Mouse (Mus musculus) liver, embryonic 15.5 days (tissue): Measurements from ENCODE around the gene Synpr. TPM values are rescaled to one million over a fixed set of nuclear protein-coding genes. Genes with fewer than 3 reads are reported as not detected.

ENCODE experiments used
- ATAC-seq: fragments of 200-750 bp; cut with Nextera tagmentation; 2 replicates; pipeline ENCODE4 v1.8.0; 2017; ENCODE audit warnings: moderate number of reproducible peaks, mild to moderate bottlenecking, moderate library complexity; ENCODE audit not compliant: insufficient read depth
- H3K27ac ChIP-seq: fragments of 300-500 bp; sonication (generic); replicated peaks from 2 replicates; pipeline ENCODE4 v1.5.1; 2015; ENCODE audit warnings: mild to moderate bottlenecking, inconsistent platforms
- H3K27me3 ChIP-seq: fragments of 300-500 bp; sonication (generic); 2 replicates; pipeline ENCODE4 v1.6.1; 2015; ENCODE audit warnings: mild to moderate bottlenecking, inconsistent platforms
- H3K36me3 ChIP-seq: fragments of 300-500 bp; sonication (generic); replicated peaks from 2 replicates; pipeline ENCODE4 v1.6.1; 2015; ENCODE audit warnings: moderate library complexity, mild to moderate bottlenecking, inconsistent platforms
- H3K4me1 ChIP-seq: fragments of 300-500 bp; sonication (generic); replicated peaks from 2 replicates; pipeline ENCODE4 v1.6.1; 2015; ENCODE audit warnings: inconsistent platforms
- H3K4me2 ChIP-seq: fragments of 300-500 bp; sonication (generic); 2 replicates; pipeline ENCODE4 v1.6.1; 2015; ENCODE audit warnings: moderate library complexity, mild to moderate bottlenecking, inconsistent platforms
- H3K4me3 ChIP-seq: fragments of 300-500 bp; sonication (generic); replicated peaks from 2 replicates; pipeline ENCODE4 v1.5.1; 2015; ENCODE audit warnings: mild to moderate bottlenecking, inconsistent platforms
- H3K9ac ChIP-seq: fragments of 300-500 bp; sonication (generic); 2 replicates; pipeline ENCODE4 v1.6.1; 2015; ENCODE audit warnings: moderate library complexity, mild to moderate bottlenecking, inconsistent platforms
- H3K9me3 ChIP-seq: fragments of 300-500 bp; sonication (generic); replicated peaks from 2 replicates; pipeline ENCODE4 v1.6.1; 2016; ENCODE audit warnings: inconsistent platforms
- WGBS: fragments of 180-500 bp; shearing (Covaris S2); methylation state at CpG from one replicate; pipeline ENCODE4 v1.1.7; 2015; ENCODE audit warnings: mixed read lengths; ENCODE audit not compliant: insufficient replicate concordance; 5-methylcytosine and 5-hydroxymethylcytosine counted together
- polyA plus RNA-seq: library from polyadenylated mRNA; unstranded; fragments of >200 nt; fragmentation: Nextera tagmentation; extraction: Ambion mirVana; gene quantifications from 2 replicates; pipeline ENCODE4 v1.2.1, GENCODE M21; 2015

Gene Synpr
- polyA plus RNA-seq, 1 experiment from 2014 or later = 0.05 TPM

DNA sequence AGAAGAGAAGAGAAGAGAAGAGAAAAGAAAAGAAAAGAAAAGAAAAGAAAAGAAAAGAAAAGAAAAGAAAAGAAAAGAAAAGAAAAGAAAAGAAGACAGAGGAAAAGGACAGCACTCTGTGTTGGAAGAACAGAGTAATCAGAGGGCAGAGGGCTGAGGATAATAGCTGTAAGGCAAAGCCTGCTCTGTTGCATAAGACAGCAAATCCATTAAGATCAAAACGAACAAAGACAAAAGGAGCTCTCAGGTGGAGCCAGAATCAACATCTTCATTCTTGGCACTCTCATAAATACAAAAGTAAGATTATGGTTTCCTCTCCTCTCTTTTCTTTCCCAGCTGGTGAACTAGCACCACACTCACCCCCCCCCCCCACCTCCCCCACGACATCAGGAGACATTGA lies 160.3 kb downstream of the Synpr start:
- Histone ChIP-seq H3K4me1 (no peaks in the 10 kb centered on the region), H3K9me3 (no peaks in the 10 kb centered on the region)
- 17% methylated on average over 2 of the region's 2 CpGs for WGBS

GRCm38 (mm10) chr14:13453461-13454204 lies 169.1 kb downstream of the Synpr start:
- no peaks in the 10 kb centered on the region for H3K36me3 ChIP-seq
- no peak overlapping the region for H3K27ac ChIP-seq
- WGBS = 35% methylated on average over 3 of the region's 3 CpGs
- no peak overlapping the region for H3K4me2 ChIP-seq
- no peaks in the 10 kb centered on the region for H3K27me3 ChIP-seq
- H3K4me3 ChIP-seq = no peak overlapping the region
- no peak overlapping the region for H3K9ac ChIP-seq
- no peaks in the 10 kb centered on the region for H3K4me1 ChIP-seq
- no peaks in the 10 kb centered on the region for H3K9me3 ChIP-seq
- no peak for ATAC-seq

More for the DNA sequence above, 160.3 kb downstream of the Synpr start:
- ATAC-seq = no peak
- Histone ChIP-seq H3K4me3 (no peak overlapping the region), H3K9ac (no peak overlapping the region), H3K27ac (no peak overlapping the region), H3K4me2 (no peak overlapping the region), H3K27me3 (no peaks in the 10 kb centered on the region), H3K36me3 (no peaks in the 10 kb centered on the region)

DNA sequence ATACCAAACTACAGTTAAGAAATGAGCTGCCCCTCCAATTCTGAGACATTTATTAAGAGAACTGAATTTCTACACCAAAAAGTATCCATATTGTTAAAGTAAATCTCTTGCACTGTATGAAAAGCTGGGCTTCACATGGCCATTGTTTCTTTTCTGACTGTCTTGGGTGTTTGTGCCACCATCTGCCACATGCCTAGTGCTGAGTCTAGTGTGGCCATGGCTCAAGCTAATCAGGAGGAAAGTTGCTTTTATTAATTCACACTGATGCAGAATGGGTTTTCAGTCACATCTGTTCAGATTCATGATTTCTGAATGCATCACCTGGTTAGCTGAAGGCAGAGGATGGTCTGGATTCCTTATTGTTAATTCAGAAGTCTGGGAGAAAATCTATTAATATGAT lies 170.4 kb downstream of the Synpr start:
- Histone ChIP-seq H3K36me3 (no peaks in the 10 kb centered on the region), H3K4me1 (no peaks in the 10 kb centered on the region), H3K4me3 (no peak overlapping the region), H3K9me3 (no peaks in the 10 kb centered on the region), H3K4me2 (no peak overlapping the region), H3K27ac (no peak overlapping the region), H3K9ac (no peak overlapping the region), H3K27me3 (no peaks in the 10 kb centered on the region)
- no peak for ATAC-seq

DNA sequence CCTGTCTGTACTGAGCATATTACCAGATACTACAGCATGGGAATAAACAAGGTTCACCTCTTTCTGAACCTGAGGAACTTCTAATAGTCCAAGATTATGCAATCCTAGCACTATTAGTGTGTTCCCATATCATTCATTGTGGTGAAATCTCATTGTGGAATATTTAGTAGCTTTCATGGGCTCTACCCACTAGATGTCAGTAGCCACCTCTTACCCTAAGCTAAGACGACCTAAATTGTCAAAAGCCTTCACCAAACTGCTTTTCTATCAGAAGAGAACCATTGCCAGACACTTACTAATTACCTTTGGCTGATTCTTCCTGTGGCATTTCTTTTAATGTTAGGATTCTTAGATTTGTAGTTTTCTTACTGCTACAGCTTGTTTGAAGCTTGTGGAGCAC lies 174.8 kb downstream of the Synpr start:
- Histone ChIP-seq H3K9me3 (no peaks in the 10 kb centered on the region), H3K27me3 (no peaks in the 10 kb centered on the region), H3K27ac (no peak overlapping the region), H3K4me1 (no peaks in the 10 kb centered on the region), H3K4me3 (no peak overlapping the region), H3K9ac (no peak overlapping the region), H3K36me3 (no peaks in the 10 kb centered on the region), H3K4me2 (no peak overlapping the region)
- no peak for ATAC-seq
- whole genome bisulfite sequencing = 12% methylated on average over 1 of the region's 1 CpGs

DNA sequence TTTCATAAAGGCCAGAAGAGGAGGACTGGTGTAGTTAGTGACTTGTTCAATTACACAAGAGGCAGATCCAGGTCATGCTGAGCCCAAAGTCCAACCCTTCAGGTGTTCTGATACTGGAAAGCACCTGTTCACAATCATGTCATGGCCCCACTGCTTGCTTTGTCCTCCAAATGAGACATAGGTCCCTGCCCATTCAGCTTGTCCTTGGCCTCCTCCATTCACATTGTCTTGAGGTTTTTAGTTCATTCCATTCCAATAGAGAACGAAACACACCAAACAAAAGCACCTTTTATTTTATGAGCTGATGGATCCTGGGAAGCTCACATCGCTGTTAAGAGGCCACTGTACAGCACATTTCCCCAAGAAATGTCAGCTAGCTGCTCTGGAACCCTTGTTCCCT lies 184.6 kb downstream of the Synpr start:
- Histone ChIP-seq H3K27ac (no peak overlapping the region), H3K4me3 (no peak overlapping the region), H3K4me2 (no peak overlapping the region), H3K27me3 (no peaks in the 10 kb centered on the region), H3K4me1 (no peaks in the 10 kb centered on the region), H3K9ac (no peak overlapping the region), H3K36me3 (no peaks in the 10 kb centered on the region), H3K9me3 (no peaks in the 10 kb centered on the region)
- 49% methylated on average over 2 of the region's 2 CpGs for WGBS
- no peak for ATAC-seq

DNA sequence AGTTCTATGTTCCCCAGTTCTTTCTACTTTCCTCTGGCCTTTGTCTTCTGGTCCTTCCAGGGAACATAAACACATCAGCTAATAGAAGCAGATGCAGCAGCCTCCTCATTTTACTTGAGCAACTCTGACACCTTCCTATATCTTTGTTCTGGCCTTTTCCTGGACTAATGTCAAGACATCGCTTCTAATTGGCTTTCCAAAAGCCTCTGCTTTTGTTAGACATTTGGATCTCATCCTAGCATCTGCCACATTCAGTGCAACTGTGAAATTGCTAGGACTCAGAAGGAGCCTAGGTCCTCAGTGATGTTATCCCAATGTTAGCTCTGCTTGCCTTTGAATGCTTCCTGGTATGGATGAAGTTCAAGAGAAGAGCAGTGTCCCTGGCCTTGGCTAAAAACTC lies 193.2 kb downstream of the Synpr start:
- Histone ChIP-seq H3K9ac (no peak overlapping the region), H3K4me2 (no peak overlapping the region), H3K27ac (no peak overlapping the region), H3K27me3 (no peaks in the 10 kb centered on the region), H3K4me1 (no peaks in the 10 kb centered on the region), H3K9me3 (no peaks in the 10 kb centered on the region), H3K4me3 (no peak overlapping the region), H3K36me3 (no peaks in the 10 kb centered on the region)
- WGBS = 46% methylated on average over 1 of the region's 1 CpGs
- ATAC-seq = no peak

GRCm38 (mm10) chr14:13505355-13505754 lies 220.8 kb downstream of the Synpr start:
- Histone ChIP-seq H3K9me3 (no peaks in the 10 kb centered on the region), H3K4me3 (no peak overlapping the region), H3K27ac (no peak overlapping the region), H3K27me3 (no peaks in the 10 kb centered on the region), H3K4me2 (no peak overlapping the region), H3K9ac (no peak overlapping the region), H3K4me1 (no peaks in the 10 kb centered on the region), H3K36me3 (no peaks in the 10 kb centered on the region)
- 44% methylated on average over 5 of the region's 5 CpGs for WGBS
- ATAC-seq = no peak

GRCm38 (mm10) chr14:13518608-13519139 lies 234.1 kb downstream of the Synpr start:
- WGBS = 58% methylated on average over 5 of the region's 5 CpGs
- Histone ChIP-seq H3K27me3 (no peaks in the 10 kb centered on the region), H3K27ac (no peak overlapping the region), H3K9me3 (no peaks in the 10 kb centered on the region), H3K4me2 (no peak overlapping the region), H3K36me3 (no peaks in the 10 kb centered on the region), H3K4me1 (no peaks in the 10 kb centered on the region), H3K4me3 (no peak overlapping the region), H3K9ac (no peak overlapping the region)
- ATAC-seq = no peak

DNA sequence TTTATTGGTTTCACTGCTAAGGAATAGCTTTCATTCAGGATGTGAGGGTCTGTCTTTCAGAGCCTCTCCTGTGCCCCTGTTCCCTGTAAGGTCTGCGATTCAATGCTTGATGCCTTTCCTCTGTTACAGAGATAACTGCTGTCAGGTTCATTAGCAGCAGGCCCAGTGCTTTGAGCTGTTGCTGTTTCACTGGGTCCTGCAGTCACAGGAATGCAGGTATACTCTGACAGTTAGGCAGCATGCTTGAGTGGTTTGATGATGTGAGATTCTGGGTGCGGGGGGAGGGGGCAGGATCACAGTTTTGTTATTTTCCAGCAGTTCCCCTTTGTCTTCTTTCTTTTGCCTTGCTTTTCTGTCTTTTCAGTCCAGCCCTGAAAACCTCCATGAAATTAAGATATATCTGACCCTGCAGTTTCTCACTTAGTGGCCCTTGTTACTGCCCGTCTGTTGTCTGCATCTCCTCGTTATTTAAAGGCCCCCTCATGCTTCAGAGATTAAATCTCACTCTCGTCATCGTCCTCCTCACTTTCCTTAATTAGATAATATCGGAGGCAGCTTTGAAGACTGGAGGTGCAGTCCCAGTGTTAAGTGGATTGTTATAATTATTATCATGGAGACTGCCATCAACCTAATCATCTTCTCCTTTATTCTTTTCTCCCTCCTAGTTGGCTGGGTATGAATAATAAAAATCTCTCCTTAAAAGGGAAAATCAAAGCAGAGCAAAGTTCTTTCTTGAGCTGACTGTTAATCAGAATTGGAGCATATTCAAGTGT lies 234.8 kb downstream of the Synpr start:
- Histone ChIP-seq H3K27ac (no peak overlapping the region), H3K9me3 (no peaks in the 10 kb centered on the region), H3K4me2 (no peak overlapping the region), H3K4me3 (no peak overlapping the region), H3K36me3 (no peaks in the 10 kb centered on the region), H3K27me3 (no peaks in the 10 kb centered on the region), H3K9ac (no peak overlapping the region), H3K4me1 (no peaks in the 10 kb centered on the region)
- no peak for ATAC-seq
- WGBS = 62% methylated on average over 7 of the region's 7 CpGs

- no peaks in the 10 kb centered on the region for H3K27me3 ChIP-seq
- no peak overlapping the region for H3K9ac ChIP-seq
- H3K27ac ChIP-seq = no peak overlapping the region
- H3K4me2 ChIP-seq = no peak overlapping the region
- no peaks in the 10 kb centered on the region; the same call in 1 of the 2 replicates for H3K9me3 ChIP-seq
- no peak for ATAC-seq
- no peaks in the 10 kb centered on the region for H3K36me3 ChIP-seq
- H3K4me3 ChIP-seq = no peak overlapping the region
- no peaks in the 10 kb centered on the region for H3K4me1 ChIP-seq
- WGBS = 17% methylated on average over 2 of the region's 2 CpGs
Observed at GRCm38 (mm10) chr14:13547746-13548145, 263.2 kb downstream of the Synpr start.

DNA sequence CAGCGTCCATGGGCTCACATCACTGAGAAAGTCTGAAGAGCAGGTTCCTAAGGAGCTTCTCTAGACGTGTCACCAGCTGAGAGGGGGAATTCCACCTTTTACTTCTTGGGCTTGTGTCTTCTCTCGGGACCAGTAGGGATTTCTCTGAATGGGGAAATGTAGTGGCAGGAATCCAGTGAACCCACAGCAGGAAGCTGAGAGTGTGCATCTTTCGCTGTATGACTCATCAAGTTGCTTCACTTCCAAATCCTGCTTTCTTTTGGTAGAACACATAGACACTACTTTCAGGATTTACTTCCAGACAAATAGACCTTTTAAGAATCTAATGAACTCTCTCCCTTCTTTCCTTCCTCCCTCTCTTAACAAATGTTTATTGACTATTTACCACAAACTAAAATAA lies 266.6 kb downstream of the Synpr start:
- H3K27ac ChIP-seq = no peak overlapping the region
- H3K4me2 ChIP-seq = no peak overlapping the region
- H3K4me1 ChIP-seq = no peaks in the 10 kb centered on the region
- H3K4me3 ChIP-seq = no peak overlapping the region
- no peaks in the 10 kb centered on the region for H3K27me3 ChIP-seq
- ATAC-seq = no peak
- whole genome bisulfite sequencing = 39% methylated on average over 4 of the region's 4 CpGs
- H3K9ac ChIP-seq = no peak overlapping the region
- H3K9me3 ChIP-seq = no peaks in the 10 kb centered on the region
- H3K36me3 ChIP-seq = no peaks in the 10 kb centered on the region
